Mouse (Mus musculus) kidney, adult 8-10 months (tissue): ENCODE measurements around the gene Retreg1.

ENCODE experiments used
- DNase-seq, 2 experiments: peaks; one replicate each; pipeline ENCODE4 v3.0.0; 2022

Retreg1 gene

GRCm38 (mm10) chr15:25843086-25843991, at the start of gene Retreg1:
Retreg1 (plus strand) TSS chr15:25843180.
- peak; percentile 83 to 89 for DNase-seq

DNA sequence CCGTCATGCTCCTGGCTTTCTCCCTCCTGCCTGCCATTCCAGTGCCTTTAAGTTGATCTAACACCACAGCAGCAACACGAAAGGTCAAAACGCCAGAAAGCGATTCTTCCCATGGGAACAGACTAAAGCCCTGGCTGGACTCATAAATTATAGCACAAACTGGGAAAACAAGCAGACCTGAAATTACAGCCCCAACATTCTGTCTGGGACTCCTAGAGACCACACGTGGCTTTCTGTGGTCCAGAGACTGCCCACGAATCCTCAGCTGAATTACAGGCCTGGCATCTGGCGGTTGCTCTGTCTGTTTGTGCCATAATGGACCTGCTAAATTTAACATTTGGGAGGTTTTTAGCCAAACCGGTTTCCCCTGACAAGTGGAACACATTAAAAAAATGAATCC, 48.9 kb upstream of the Retreg1 start:
- no peak for DNase-seq

DNA sequence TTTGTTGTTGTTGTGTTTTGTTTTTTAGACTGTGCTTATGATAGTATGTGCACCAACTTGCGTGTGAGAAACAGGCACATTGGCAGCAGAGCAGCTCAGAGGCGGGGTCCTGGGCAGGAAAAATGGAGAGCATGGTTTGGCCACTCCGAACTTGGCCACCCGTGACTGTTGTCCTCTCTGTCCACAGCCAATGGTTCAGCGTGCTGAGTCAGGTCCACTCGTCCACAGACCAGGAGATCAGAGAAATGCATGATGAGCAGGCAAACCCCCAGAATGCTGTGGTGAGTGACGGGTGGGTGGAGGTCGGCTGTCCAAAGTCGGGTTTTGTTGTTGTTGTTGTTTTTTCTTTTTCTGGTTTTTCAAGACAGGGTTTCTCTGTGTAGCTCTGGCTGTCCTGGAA, 47.5 kb upstream of the Retreg1 start:
- DNase-seq: peak; percentile 36 to 41

- peak in 1 of 2 experiments; percentile 48 for DNase-seq
Observed at GRCm38 (mm10) chr15:25796353-25796752, 46.6 kb upstream of the Retreg1 start.

- DNase-seq: peak; percentile 45 to 55
Observed at GRCm38 (mm10) chr15:25797179-25797578, 45.8 kb upstream of the Retreg1 start.

DNA sequence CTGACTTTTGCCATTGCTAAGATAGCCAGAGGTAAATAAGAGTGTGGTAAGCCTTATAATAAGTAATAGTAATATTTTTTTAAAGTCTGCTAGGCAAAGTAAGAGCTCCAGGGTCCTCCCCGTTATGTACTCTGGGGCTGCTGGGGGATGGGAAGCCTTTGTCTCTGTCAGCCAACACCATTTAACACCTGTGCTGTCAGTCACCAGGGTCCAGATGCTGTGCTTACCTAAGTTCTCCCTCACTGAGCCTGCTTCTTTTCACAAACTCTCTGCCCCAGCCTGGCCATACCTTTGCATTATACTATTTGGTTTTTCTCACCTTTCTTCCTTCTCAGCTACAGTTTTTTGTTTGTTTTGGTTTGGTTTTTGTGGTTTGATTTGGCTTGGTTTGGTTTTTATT, 45.1 kb upstream of the Retreg1 start:
- no peak for DNase-seq

DNA sequence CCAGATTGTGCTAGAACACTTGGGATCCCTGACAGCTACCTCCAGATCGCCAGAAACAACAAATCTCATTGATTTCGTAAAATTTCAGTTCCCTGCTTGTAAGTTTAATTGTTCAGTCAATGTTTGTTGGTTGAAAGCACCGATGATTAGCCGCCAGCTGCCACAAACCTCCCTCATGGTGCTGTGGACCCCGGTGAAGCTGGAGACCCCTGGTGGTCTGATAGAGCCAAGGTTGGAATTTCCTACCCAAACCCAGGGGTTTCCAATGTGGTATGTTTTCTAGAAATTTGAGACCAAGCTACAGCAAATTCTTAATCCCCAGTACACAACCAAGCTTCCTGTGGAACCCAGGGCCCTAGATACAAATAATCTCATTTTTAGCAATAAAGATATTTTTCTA, 41.3 kb upstream of the Retreg1 start:
- DNase-seq: no peak

DNA sequence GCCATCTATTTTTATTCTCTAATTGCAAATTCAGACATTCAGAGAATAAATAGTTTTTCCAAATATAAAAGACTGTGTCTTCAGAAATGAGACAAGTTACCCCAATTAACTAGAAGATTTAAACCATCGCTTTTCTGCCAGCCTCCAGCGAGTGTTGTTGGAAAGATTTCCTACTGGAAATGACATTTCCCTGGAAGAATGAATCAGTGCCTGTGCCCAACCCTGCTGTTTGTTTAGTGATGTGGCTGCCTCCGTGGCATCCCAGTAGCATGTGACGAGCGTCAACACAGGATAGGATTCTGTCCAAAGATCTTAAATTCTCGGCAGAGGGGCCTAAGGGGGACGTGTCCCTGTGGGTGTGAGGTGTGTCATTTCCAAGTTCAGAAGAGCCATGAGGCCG, 40.8 kb upstream of the Retreg1 start:
- no peak for DNase-seq

GRCm38 (mm10) chr15:25803111-25803510, 39.9 kb upstream of the Retreg1 start:
- no peak for DNase-seq

DNA sequence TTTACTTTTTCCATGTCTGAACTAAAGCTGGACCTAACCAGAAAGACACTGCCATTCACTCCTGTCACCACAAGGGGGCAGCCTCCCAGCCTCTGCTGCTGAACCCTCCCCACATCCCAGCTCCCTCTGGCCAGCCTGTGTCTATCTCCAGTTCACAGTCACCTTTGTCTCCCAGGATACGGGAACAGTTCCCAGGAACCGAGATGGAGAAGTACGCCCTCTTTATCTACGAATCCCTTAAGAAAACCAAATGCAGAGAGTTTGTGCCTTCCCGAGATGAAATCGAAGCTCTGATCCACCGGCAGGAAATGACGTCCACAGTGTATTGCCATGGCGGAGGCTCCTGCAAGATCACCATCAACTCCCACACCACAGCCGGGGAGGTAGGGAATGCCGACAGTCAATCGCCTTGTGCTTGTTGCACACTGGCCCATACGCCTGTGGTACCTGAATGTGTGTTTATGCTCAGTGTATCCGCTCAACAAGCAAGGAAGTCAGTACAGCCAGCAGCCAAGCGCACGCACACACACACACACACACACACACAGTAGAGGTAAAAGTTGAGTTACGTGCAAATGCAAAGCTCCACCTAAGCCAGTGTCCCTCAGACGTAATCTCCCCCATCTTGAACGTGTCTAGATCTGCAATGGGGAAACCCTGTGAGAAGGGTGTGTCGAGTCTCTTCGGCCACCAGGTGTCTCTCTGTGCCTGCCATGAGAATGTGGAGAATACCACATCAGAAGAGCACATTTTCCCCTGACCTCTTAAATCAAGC, 37.5 kb upstream of the Retreg1 start:
- peak; percentile 56 to 79 for DNase-seq

- no peak for DNase-seq
Observed at GRCm38 (mm10) chr15:25806363-25806762, 36.6 kb upstream of the Retreg1 start.

DNA sequence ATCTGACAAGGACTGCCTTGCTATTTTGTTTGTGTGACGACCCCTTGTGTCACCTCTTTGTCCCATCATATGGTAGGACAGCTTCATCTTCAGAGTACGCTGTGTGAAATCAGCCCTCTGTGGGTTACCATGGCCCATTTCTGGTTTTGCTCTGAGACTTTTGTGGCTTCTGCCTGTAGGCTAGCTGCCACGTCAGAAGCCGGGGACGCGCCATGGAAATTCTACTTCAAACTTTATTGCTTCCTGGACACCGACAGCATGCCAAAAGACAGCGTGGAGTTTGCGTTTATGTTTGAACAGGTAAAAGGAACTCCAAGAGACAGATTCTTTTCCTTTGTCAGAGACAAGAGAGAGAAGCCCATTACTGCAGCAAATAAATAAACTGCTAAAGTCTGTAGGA, 36.1 kb upstream of the Retreg1 start:
- no peak for DNase-seq

GRCm38 (mm10) chr15:25808677-25809460, 34.1 kb upstream of the Retreg1 start:
- DNase-seq: peak; percentile 70

- no peak for DNase-seq
Observed at GRCm38 (mm10) chr15:25809669-25810068, 33.3 kb upstream of the Retreg1 start.

- DNase-seq: peak in 1 of 2 experiments; percentile 50
Observed at GRCm38 (mm10) chr15:25811834-25812250, 31.1 kb upstream of the Retreg1 start.

- no peak for DNase-seq
Observed at GRCm38 (mm10) chr15:25812479-25812878, 30.5 kb upstream of the Retreg1 start.

DNA sequence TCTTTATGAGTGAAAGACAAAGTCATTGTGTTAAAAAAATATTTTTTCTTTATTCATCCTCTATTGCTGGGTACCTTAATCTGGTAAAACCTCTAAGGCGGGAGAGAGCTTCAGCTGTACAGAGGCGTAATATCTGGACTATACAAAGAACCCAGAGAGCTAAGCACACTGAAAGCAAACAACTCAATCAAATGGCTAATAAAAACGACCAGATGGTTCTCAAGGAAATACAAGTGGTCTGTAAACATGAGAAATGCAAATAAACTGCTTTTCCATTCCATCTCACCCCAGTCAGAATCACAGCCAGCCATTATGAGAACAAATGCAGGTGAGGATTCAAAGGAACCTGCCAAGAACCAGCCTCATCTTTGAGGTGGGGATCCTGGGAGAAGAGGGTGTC, 28.4 kb upstream of the Retreg1 start:
- no peak for DNase-seq

- DNase-seq: no peak
Observed at GRCm38 (mm10) chr15:25817191-25817590, 25.8 kb upstream of the Retreg1 start.

GRCm38 (mm10) chr15:25821981-25822380, 21.0 kb upstream of the Retreg1 start:
- peak; percentile 20 to 41 for DNase-seq

DNA sequence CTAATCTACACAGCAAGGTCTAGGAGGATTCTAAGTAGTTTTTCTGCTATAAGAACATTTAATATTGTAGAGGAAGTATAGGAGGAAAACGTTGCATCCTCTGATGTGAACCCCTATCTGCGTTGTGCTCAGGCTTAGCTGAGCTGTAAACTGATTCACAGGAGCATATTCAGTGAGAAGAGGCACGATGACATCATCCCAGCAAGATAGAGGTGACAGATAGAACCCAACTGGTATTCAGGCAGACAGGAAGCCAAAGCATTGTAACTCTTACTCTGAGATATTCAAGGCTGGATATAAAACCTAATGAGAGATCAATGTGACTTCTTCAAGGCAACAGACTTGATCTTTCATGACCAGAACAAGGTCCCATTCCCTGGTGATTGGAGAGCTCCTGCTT, 20.3 kb upstream of the Retreg1 start:
- DNase-seq: no peak

DNA sequence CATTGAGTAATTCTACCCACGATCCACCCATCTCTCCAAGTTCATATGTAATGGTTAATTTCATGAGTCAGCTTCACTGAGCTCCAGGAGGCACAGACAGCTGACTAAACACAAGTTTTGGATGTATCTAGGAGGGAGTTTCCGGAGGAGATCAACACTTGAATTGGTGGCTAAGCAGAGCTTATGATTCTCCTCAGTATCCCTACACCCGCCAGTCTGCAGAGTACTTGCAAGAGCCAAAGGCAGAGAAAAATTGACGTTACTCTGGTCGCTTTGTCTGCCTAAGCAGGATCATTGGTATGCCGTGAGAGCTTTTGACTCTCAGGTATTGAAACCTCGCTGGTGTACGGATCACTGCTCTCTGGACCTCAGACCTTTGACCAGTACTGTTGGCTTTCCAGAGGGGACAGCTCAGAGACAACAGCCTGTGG, 16.4 kb upstream of the Retreg1 start:
- DNase-seq: peak; percentile 78 to 87

- no peak for DNase-seq
Observed at GRCm38 (mm10) chr15:25828464-25828863, 14.5 kb upstream of the Retreg1 start.

DNA sequence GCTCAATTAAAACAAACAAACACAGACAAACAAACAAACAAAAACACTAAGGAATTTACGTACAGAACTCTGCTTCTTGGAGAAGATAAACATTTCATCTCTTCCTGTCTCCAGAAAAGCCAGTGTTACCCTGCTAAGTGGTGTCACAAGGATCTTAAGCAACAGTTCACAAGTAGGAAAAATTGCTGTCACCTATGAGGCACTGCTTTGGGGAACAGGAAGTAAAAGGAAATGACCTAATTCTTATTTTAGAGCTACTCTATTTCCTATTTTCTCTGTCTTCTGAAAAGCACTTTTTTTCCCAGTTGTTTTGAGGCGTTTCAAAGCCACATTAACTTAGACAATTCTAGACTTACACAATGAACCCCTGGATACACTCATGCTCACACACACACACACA, 12.6 kb upstream of the Retreg1 start:
- DNase-seq: no peak
